Comparison of ENCODE assay signal across 28 mouse cellular contexts in genomic region chr8:77738419-77738818, GRCm38 (mm10). TPM values are rescaled to one million over a fixed set of nuclear protein-coding genes. Genes with fewer than 3 reads are reported as not detected.
"Had no signal": no experiment of that assay in that cellular context is flagged by ENCODE, and none has a peak within 500 bp of the region (broad histone marks: within the 10 kb centered on the region; RNA-seq: fewer than 3 reads in every experiment).

No protein-coding gene starts in this region.

- H3K4me1 ChIP-seq: embryonic facial prominence, embryonic 12.5 days; embryonic facial prominence, embryonic 15.5 days; forebrain, embryonic 10.5 days; forebrain, embryonic 12.5 days; forebrain, embryonic 13.5 days; forebrain, embryonic 15.5 days had no signal

- H3K27me3 ChIP-seq: embryonic facial prominence, embryonic 12.5 days; embryonic facial prominence, embryonic 13.5 days; embryonic facial prominence, embryonic 15.5 days; forebrain, embryonic 12.5 days; forebrain, embryonic 13.5 days; forebrain, embryonic 15.5 days had no signal

- H3K9ac ChIP-seq: embryonic facial prominence, embryonic 12.5 days; embryonic facial prominence, embryonic 13.5 days; embryonic facial prominence, embryonic 15.5 days; forebrain, embryonic 12.5 days; forebrain, embryonic 13.5 days; forebrain, embryonic 15.5 days; forebrain, postnatal 0 days had no signal

- H3K4me2 ChIP-seq: embryonic facial prominence, embryonic 12.5 days; embryonic facial prominence, embryonic 13.5 days; embryonic facial prominence, embryonic 15.5 days; forebrain, embryonic 12.5 days; forebrain, embryonic 13.5 days; forebrain, embryonic 15.5 days had no signal

- H3K36me3 ChIP-seq: embryonic facial prominence, embryonic 10.5 days; embryonic facial prominence, embryonic 12.5 days; embryonic facial prominence, embryonic 13.5 days; embryonic facial prominence, embryonic 15.5 days; forebrain, embryonic 10.5 days; forebrain, embryonic 12.5 days; forebrain, embryonic 15.5 days had no signal

- H3K27ac ChIP-seq: embryonic facial prominence, embryonic 10.5 days; embryonic facial prominence, embryonic 12.5 days; embryonic facial prominence, embryonic 13.5 days; embryonic facial prominence, embryonic 15.5 days; forebrain, embryonic 10.5 days; forebrain, embryonic 12.5 days; forebrain, embryonic 13.5 days; forebrain, embryonic 15.5 days; gastrocnemius, adult 2 months had no signal

- DNase-seq: cerebellum, adult 2 months; cerebellum, adult 8-10 months; cerebellum, adult 9-10 months; cerebellum, adult 9-11 months; cerebellum, postnatal 10 days; cerebellum, postnatal 14 days; cerebellum, postnatal 25 days; cerebellum, postnatal 36 days; embryo, embryonic 11 days; forebrain, postnatal 0 days; gastrocnemius, adult 2 months; gastrocnemius, postnatal 10 days; gastrocnemius, postnatal 14 days; gastrocnemius, postnatal 25 days; gastrocnemius, postnatal 36 days; heart, adult 18-20 months had no signal

- ATAC-seq: forebrain, embryonic 13.5 days; forebrain, embryonic 14.5 days; forebrain, embryonic 15.5 days; forebrain, embryonic 16.5 days; forebrain, postnatal 0 days had no signal

- H3K4me3 ChIP-seq: embryonic facial prominence, embryonic 10.5 days; embryonic facial prominence, embryonic 12.5 days; embryonic facial prominence, embryonic 13.5 days; embryonic facial prominence, embryonic 15.5 days; erythroblast, embryonic 14.5 days; forebrain, embryonic 10.5 days; forebrain, embryonic 12.5 days; forebrain, embryonic 13.5 days; forebrain, embryonic 15.5 days; gastrocnemius, adult 2 months had no signal

- H3K9me3 ChIP-seq: embryonic facial prominence, embryonic 10.5 days; embryonic facial prominence, embryonic 12.5 days; embryonic facial prominence, embryonic 13.5 days; embryonic facial prominence, embryonic 15.5 days; forebrain, embryonic 10.5 days; forebrain, embryonic 12.5 days; forebrain, embryonic 13.5 days; forebrain, embryonic 15.5 days had no signal

RNA-seq across cellular contexts. Expression of gene Ednra, which starts 14.2 kb away (rescaled TPM):
- total RNA-seq: granulocyte monocyte progenitor cell, adult 5-6 weeks had no signal
- polyA plus RNA-seq: erythroblast, embryonic 14.5 days had no signal
